27 mouse cellular contexts compared by ENCODE assay signal in the genomic region with DNA sequence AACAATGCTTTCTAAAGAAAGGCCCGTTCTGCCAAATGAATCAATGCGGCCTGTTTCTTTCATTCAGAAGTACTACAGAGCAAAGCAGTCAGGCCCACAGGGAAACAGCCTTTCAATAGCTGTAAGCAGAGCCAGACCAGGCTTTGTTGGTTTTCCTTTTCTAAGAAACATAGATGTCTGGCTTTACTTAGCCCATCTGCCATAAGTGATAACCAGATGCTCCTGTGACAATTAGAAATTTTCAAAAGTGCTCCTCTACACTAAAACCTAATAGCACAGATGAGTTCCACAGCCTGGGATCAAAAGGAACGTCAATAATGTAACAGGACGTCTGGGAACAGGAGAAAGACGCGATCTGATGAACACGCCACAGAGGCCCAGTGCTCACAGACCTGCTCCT. TPM values are rescaled to one million over a fixed set of nuclear protein-coding genes. Genes with fewer than 3 reads are reported as not detected.
DNase-seq lines count a peak whose midpoint lies in the region; ATAC-seq lines count a peak whose summit lies in the region.
"Had no signal": no experiment of that assay in that cellular context is flagged by ENCODE, and none has a peak within 500 bp of the region (broad histone marks: within the 10 kb centered on the region; RNA-seq: fewer than 3 reads in every experiment).

No protein-coding gene starts in this region.

- H3K9me3 ChIP-seq in hindbrain, embryonic 13.5 days = no peaks in the 10 kb centered on the region
- no peaks in the 10 kb centered on the region for H3K9me3 ChIP-seq in hindbrain, embryonic 10.5 days
- H3K9me3 ChIP-seq in forebrain, embryonic 16.5 days (ENCODE audit: control insufficient read depth, low read length) = no peaks in the 10 kb centered on the region
- H3K9me3 ChIP-seq: embryonic facial prominence, embryonic 15.5 days; heart, embryonic 15.5 days; kidney, embryonic 15.5 days; limb, embryonic 13.5 days; liver, embryonic 15.5 days; midbrain, embryonic 15.5 days had no signal

- no peak for ATAC-seq in hindbrain, embryonic 13.5 days (ENCODE audit: low FRiP score)
- ATAC-seq in forebrain, embryonic 16.5 days = no peak
- ATAC-seq: hindbrain, postnatal 0 days; midbrain, embryonic 15.5 days had no signal

- peaks cover 47% of the 10 kb centered on the region for H3K4me1 ChIP-seq in hindbrain, embryonic 13.5 days (replicated peaks)
- peaks cover 29% of the 10 kb centered on the region for H3K4me1 ChIP-seq in hindbrain, embryonic 10.5 days (replicated peaks)
- peaks cover 35% of the 10 kb centered on the region for H3K4me1 ChIP-seq in forebrain, embryonic 16.5 days (replicated peaks; ENCODE audit: control insufficient read depth, insufficient read depth, low read length)

- H3K27ac ChIP-seq in hindbrain, embryonic 13.5 days = peak overlapping the region; percentile 55
- no peak overlapping the region for H3K27ac ChIP-seq in hindbrain, embryonic 10.5 days
- H3K27ac ChIP-seq in forebrain, embryonic 16.5 days (ENCODE audit: low read length) = peak overlapping the region; percentile 34; the same call in 1 of the 2 replicates
- H3K27ac ChIP-seq: embryonic facial prominence, embryonic 15.5 days; heart, embryonic 15.5 days; hindbrain, postnatal 0 days; kidney, embryonic 15.5 days; limb, embryonic 13.5 days; liver, embryonic 15.5 days; midbrain, embryonic 15.5 days had no signal

- intact Hi-C loops in left cerebral cortex, postnatal 4 days (cut with DNase I) = no loop called here

- no peak overlapping the region for H3K4me3 ChIP-seq in hindbrain, embryonic 13.5 days
- no peak overlapping the region for H3K4me3 ChIP-seq in hindbrain, embryonic 10.5 days
- no peak overlapping the region for H3K4me3 ChIP-seq in forebrain, embryonic 16.5 days (replicated peaks; ENCODE audit: low read length)
- H3K4me3 ChIP-seq: embryonic facial prominence, embryonic 15.5 days; heart, embryonic 15.5 days; kidney, embryonic 15.5 days; limb, embryonic 13.5 days; liver, embryonic 15.5 days; midbrain, embryonic 15.5 days; myocyte had no signal

- no peak overlapping the region for H3K9ac ChIP-seq in hindbrain, embryonic 13.5 days
- no peak overlapping the region for H3K9ac ChIP-seq in forebrain, embryonic 16.5 days (replicated peaks; ENCODE audit: low read depth, low read length)
- H3K9ac ChIP-seq: embryonic facial prominence, embryonic 15.5 days; heart, embryonic 15.5 days; kidney, embryonic 15.5 days; limb, embryonic 13.5 days; liver, embryonic 15.5 days; midbrain, embryonic 15.5 days had no signal

- DNase-seq in hindbrain, embryonic 10.5 days (ENCODE audit: low spot score) = no peak
- DNase-seq in retina, embryonic 14.5 days (ENCODE audit: low spot score) = peak; percentile 25
- no peak for DNase-seq in retina, postnatal 1 day
- no peak for DNase-seq in left cerebral cortex, postnatal 4 days
- no peak for DNase-seq in thymus, postnatal 10 days (ENCODE audit: low spot score in 2 of 2)
- DNase-seq: adrenal gland, postnatal 10 days; B cell, adult 2 months; cerebellum, postnatal 25 days; embryo, embryonic 11 days; heart, postnatal 36 days; kidney, adult 11 months; kidney, postnatal 36 days; layer of hippocampus, postnatal 36 days; lung, postnatal 4 days; right cerebral cortex, postnatal 25 days; spleen, adult 18-20 months had no signal

- H3K36me3 ChIP-seq in hindbrain, embryonic 13.5 days = no peaks in the 10 kb centered on the region
- no peaks in the 10 kb centered on the region; the same call in 1 of the 2 replicates for H3K36me3 ChIP-seq in hindbrain, embryonic 10.5 days
- H3K36me3 ChIP-seq in forebrain, embryonic 16.5 days (ENCODE audit: control insufficient read depth, insufficient read depth) = no peaks in the 10 kb centered on the region
- H3K36me3 ChIP-seq: embryonic facial prominence, embryonic 15.5 days; heart, embryonic 15.5 days; kidney, embryonic 15.5 days; limb, embryonic 13.5 days; liver, embryonic 15.5 days; midbrain, embryonic 15.5 days had no signal

- 51% methylated on average over 7 of the region's 7 CpGs for WGBS in hindbrain, embryonic 13.5 days
- 77% methylated on average over 7 of the region's 7 CpGs for WGBS in hindbrain, embryonic 10.5 days
- 37% methylated on average over 7 of the region's 7 CpGs for WGBS in forebrain, embryonic 16.5 days

- H3K4me2 ChIP-seq in hindbrain, embryonic 13.5 days = no peak overlapping the region
- H3K4me2 ChIP-seq in forebrain, embryonic 16.5 days (ENCODE audit: low read length) = no peak overlapping the region
- H3K4me2 ChIP-seq: embryonic facial prominence, embryonic 15.5 days; heart, embryonic 15.5 days; kidney, embryonic 15.5 days; limb, embryonic 13.5 days; liver, embryonic 15.5 days; midbrain, embryonic 15.5 days had no signal

- H3K27me3 ChIP-seq in hindbrain, embryonic 13.5 days = no peaks in the 10 kb centered on the region
- H3K27me3 ChIP-seq in hindbrain, embryonic 10.5 days (ENCODE audit: insufficient read depth, poor library complexity, severe bottlenecking) = no peaks in the 10 kb centered on the region
- H3K27me3 ChIP-seq in forebrain, embryonic 16.5 days (replicated peaks; ENCODE audit: control insufficient read depth, insufficient read depth, low read length) = no peaks in the 10 kb centered on the region
- H3K27me3 ChIP-seq: CH12.LX; embryonic facial prominence, embryonic 15.5 days; heart, embryonic 15.5 days; kidney, embryonic 15.5 days; limb, embryonic 13.5 days; liver, embryonic 15.5 days; midbrain, embryonic 15.5 days had no signal

RNA-seq across cellular contexts. Expression of gene Tbpl1, which starts 5.4 kb away (rescaled TPM):
- 115 and 117 TPM in 2 replicates for polyA plus RNA-seq in hindbrain, embryonic 13.5 days (2015; fragmentation: Nextera tagmentation; extraction: Ambion mirVana)
- 98.9 and 100 TPM in 2 replicates for polyA plus RNA-seq in hindbrain, embryonic 10.5 days (2016; fragmentation: Nextera tagmentation; extraction: Ambion mirVana)
- 110 and 114 TPM in 2 replicates for polyA plus RNA-seq in forebrain, embryonic 16.5 days (2015; fragmentation: Nextera tagmentation; extraction: Ambion mirVana)
- 10 to 100 TPM; 62.4 to 67.2 TPM for total RNA-seq in left cerebral cortex, postnatal 4 days (2021)
